In the genomic region with DNA sequence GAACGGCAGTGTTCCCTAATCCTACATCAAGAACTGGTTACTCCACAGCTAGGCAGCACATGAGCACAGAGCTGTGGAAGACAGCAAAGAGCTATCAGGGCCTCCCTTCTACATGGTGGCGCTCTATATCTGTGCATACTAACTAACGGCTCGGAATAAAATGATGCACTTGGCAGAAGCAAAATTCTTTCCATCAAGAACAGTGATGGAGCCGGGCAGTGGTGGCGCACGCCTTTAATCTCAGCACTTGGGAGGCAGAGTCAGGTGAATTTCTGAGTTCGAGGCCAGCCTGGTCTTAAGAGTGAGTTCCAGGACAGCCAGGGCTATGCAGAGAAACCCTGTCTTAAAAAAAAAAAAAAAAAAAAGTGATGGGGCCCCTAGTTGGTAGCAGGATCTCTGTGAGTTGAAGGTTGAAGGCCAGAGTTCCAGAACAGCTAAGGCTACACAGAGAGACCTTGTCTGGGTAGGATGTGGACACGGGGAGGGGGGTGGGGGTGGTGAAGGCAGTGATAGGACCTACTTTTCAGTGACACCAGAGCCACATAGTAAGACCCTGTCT, we compare ENCODE assay signal across 8 mouse cellular contexts. TPM values are rescaled to one million over a fixed set of nuclear protein-coding genes. Genes with fewer than 3 reads are reported as not detected.
DNase-seq lines count a peak whose midpoint lies in the region; ATAC-seq and TF ChIP-seq lines count a peak whose summit lies in the region.

Nmi (minus strand) TSS at position 85 of the 559 bp plus-strand sequence.

- peaks cover 4% of the 10 kb centered on the region; the same call in 1 of the 2 replicates for H3K9me3 ChIP-seq in forebrain, embryonic 13.5 days (replicated peaks)
- H3K9me3 ChIP-seq in kidney, embryonic 14.5 days (ENCODE audit: control insufficient read depth, low read length), result no peaks in the 10 kb centered on the region
- H3K9me3 ChIP-seq in megakaryocyte, embryonic 14.5 days, result peaks cover 5% of the 10 kb centered on the region; the same call in 1 of the 2 replicates

- H3K4me1 ChIP-seq in bone marrow, adult 2 months (ENCODE audit: control insufficient read depth, insufficient read depth, low read length), result no peaks in the 10 kb centered on the region; the same call in 1 of the 2 replicates
- H3K4me1 ChIP-seq in forebrain, embryonic 13.5 days, result no peaks in the 10 kb centered on the region
- H3K4me1 ChIP-seq in kidney, embryonic 14.5 days (ENCODE audit: control insufficient read depth, insufficient read depth, low read length), result no peaks in the 10 kb centered on the region
- peaks cover 8% of the 10 kb centered on the region; the same call in 1 of the 2 replicates for H3K4me1 ChIP-seq in megakaryocyte, embryonic 14.5 days

- H3K4me2 ChIP-seq in forebrain, embryonic 13.5 days, result peak within 1 kb of the TSS; percentile 67
- H3K4me2 ChIP-seq in kidney, embryonic 14.5 days (replicated peaks; ENCODE audit: low read depth, low read length), result peak within 1 kb of the TSS; percentile 69

- H3K27ac ChIP-seq in bone marrow, adult 2 months (ENCODE audit: control insufficient read depth, insufficient read depth, low read depth, low read length, poor library complexity), result peak within 1 kb of the TSS; percentile 97
- H3K27ac ChIP-seq in forebrain, embryonic 13.5 days, result no peak within 1 kb of the TSS
- H3K27ac ChIP-seq in kidney, embryonic 14.5 days (ENCODE audit: low read depth, low read length), result peak within 1 kb of the TSS; percentile 78

- TF ChIP-seq CTCF in bone marrow, adult 2 months (IDR thresholded peaks at IDR 0.05; ENCODE audit: control insufficient read depth, insufficient read depth, low read length), result no peak

- no peaks in the 10 kb centered on the region for H3K36me3 ChIP-seq in forebrain, embryonic 13.5 days (ENCODE audit: poor library complexity, severe bottlenecking)
- H3K36me3 ChIP-seq in kidney, embryonic 14.5 days (ENCODE audit: control insufficient read depth, insufficient read depth, low read length), result no peaks in the 10 kb centered on the region
- peaks cover 2% of the 10 kb centered on the region for H3K36me3 ChIP-seq in megakaryocyte, embryonic 14.5 days (replicated peaks; ENCODE audit: low read length)

- H3K9ac ChIP-seq in forebrain, embryonic 13.5 days, result peak within 1 kb of the TSS; percentile 64
- peak within 1 kb of the TSS; percentile 67 for H3K9ac ChIP-seq in kidney, embryonic 14.5 days (ENCODE audit: low read depth, low read length)

- ATAC-seq in forebrain, embryonic 13.5 days, result 0 out of 2 replicates have a peak, but pooled peaks have one; percentile 61
- ATAC-seq in kidney, embryonic 14.5 days (ENCODE audit: low FRiP score, low TSS enrichment), result peak; percentile 47; the same call in 1 of the 2 replicates

- TF ChIP-seq POLR2A in bone marrow, adult 2 months (IDR thresholded peaks at IDR 0.05; ENCODE audit: borderline replicate concordance, control insufficient read depth, low read depth, low read length), result no peak

- DNase-seq in left cerebral cortex, adult 11 months (ENCODE audit: low spot score), result peak; percentile 9
- DNase-seq in left cerebral cortex, adult 9 months (ENCODE audit: low spot score in 2 of 2), result no peak
- DNase-seq in thymus, postnatal 14 days, result peak; percentile 28
- no peak for DNase-seq in layer of hippocampus, adult 9-11 months

- no peaks in the 10 kb centered on the region for H3K27me3 ChIP-seq in forebrain, embryonic 13.5 days
- no peaks in the 10 kb centered on the region for H3K27me3 ChIP-seq in kidney, embryonic 14.5 days (ENCODE audit: control insufficient read depth, insufficient read depth, low read length)
- H3K27me3 ChIP-seq in megakaryocyte, embryonic 14.5 days (replicated peaks), result no peaks in the 10 kb centered on the region

- H3K4me3 ChIP-seq in bone marrow, adult 2 months (replicated peaks; ENCODE audit: control insufficient read depth, low read depth, low read length), result peak within 1 kb of the TSS; percentile 85
- peak within 1 kb of the TSS; percentile 55 for H3K4me3 ChIP-seq in forebrain, embryonic 13.5 days
- peak within 1 kb of the TSS; percentile 56 for H3K4me3 ChIP-seq in kidney, embryonic 14.5 days (ENCODE audit: low read length)
- H3K4me3 ChIP-seq in megakaryocyte, embryonic 14.5 days (replicated peaks), result peak within 1 kb of the TSS; percentile 91

- WGBS in bone marrow, adult 2 months, result 87% methylated on average over 9 of the region's 9 CpGs
- WGBS in forebrain, embryonic 13.5 days, result 74% methylated on average over 9 of the region's 9 CpGs
- 79% methylated on average over 9 of the region's 9 CpGs for WGBS in kidney, embryonic 14.5 days

RNA-seq across cellular contexts. Expression of gene Nmi, which starts in this region (rescaled TPM):
- polyA plus RNA-seq in bone marrow, adult 2 months (2011; ENCODE audit: insufficient read depth, insufficient read length, low replicate concordance, missing spikeins), result 12.8 and 32.0 TPM in 2 replicates
- polyA plus RNA-seq in forebrain, embryonic 13.5 days (2015; fragmentation: Nextera tagmentation; extraction: Ambion mirVana), result 3.9 and 6.2 TPM in 2 replicates
- polyA plus RNA-seq in kidney, embryonic 14.5 days (2014; fragmentation: Nextera tagmentation; extraction: Ambion mirVana), result 13.8 and 17.7 TPM in 2 replicates
- polyA plus RNA-seq in megakaryocyte, embryonic 14.5 days (2012; ENCODE audit: insufficient read depth, low replicate concordance), result 1.4 TPM in 1 of 2 replicates, not detected in the other

Comparison
In these comparisons a context has a peak if more than half of its experiments do, and no peak if none do; other contexts are left out.
1. DNase-seq: peak in left cerebral cortex, adult 11 months (single experiment) and thymus, postnatal 14 days (single experiment); none in left cerebral cortex, adult 9 months (0 of 2) and layer of hippocampus, adult 9-11 months (single experiment).
2. Peak in every context shown above with its lines, with median percentiles within 50 percentile points of each other: H3K4me3 ChIP-seq.